Mouse (Mus musculus) midbrain, postnatal 0 days (tissue): ENCODE measurements around the gene Id1. TPM values are rescaled to one million over a fixed set of nuclear protein-coding genes. Genes with fewer than 3 reads are reported as not detected.

Source experiments
- ATAC-seq: fragments of 200-750 bp; cut with Nextera tagmentation; 2 replicates; pipeline ENCODE4 v1.8.0; 2017; ENCODE audit warnings: moderate number of reproducible peaks, mild to moderate bottlenecking, moderate TSS enrichment, moderate library complexity; ENCODE audit not compliant: low FRiP score
- DNase-seq: peaks from one replicate; pipeline ENCODE4 v3.0.0-alpha.2; 2015; ENCODE audit warnings: low spot score
- H3K27ac ChIP-seq: fragments of 300-500 bp; sonication (generic); 2 replicates; pipeline ENCODE4 v1.5.1; 2014; ENCODE audit warnings: low read depth, mild to moderate bottlenecking, low read length, mixed read lengths
- H3K27me3 ChIP-seq: fragments of 300-500 bp; sonication (generic); 2 replicates; pipeline ENCODE4 v1.6.1; 2014; ENCODE audit warnings: low read length, control low read depth, mixed read lengths; ENCODE audit not compliant: insufficient read depth
- H3K36me3 ChIP-seq: fragments of 300-500 bp; sonication (generic); 2 replicates; pipeline ENCODE4 v1.6.1; 2014; ENCODE audit warnings: low read length, control low read depth, mixed read lengths; ENCODE audit not compliant: insufficient read depth
- H3K4me1 ChIP-seq: fragments of 300-500 bp; sonication (generic); 2 replicates; pipeline ENCODE4 v1.6.1; 2014; ENCODE audit warnings: mild to moderate bottlenecking, control low read depth, antibody characterized with exemption, low read length, mixed read lengths; ENCODE audit not compliant: insufficient read depth
- H3K4me2 ChIP-seq: fragments of 300-500 bp; sonication (generic); 2 replicates; pipeline ENCODE4 v1.6.1; 2014; ENCODE audit warnings: low read depth, mild to moderate bottlenecking, low read length, mixed read lengths; ENCODE audit not compliant: poor library complexity, severe bottlenecking
- H3K4me3 ChIP-seq: fragments of 300-500 bp; sonication (generic); 2 replicates; pipeline ENCODE4 v1.5.1; 2014; ENCODE audit warnings: low read depth, mild to moderate bottlenecking, low read length, moderate library complexity
- H3K9ac ChIP-seq: fragments of 300-500 bp; sonication (generic); replicated peaks from 2 replicates; pipeline ENCODE4 v1.6.1; 2014; ENCODE audit warnings: mild to moderate bottlenecking, low read length, moderate library complexity, mixed read lengths; ENCODE audit not compliant: poor library complexity, severe bottlenecking
- H3K9me3 ChIP-seq: fragments of 300-500 bp; sonication (generic); 2 replicates; pipeline ENCODE4 v1.6.1; 2016; ENCODE audit warnings: low read length, control low read depth
- CTCF ChIP-seq: IDR thresholded peaks from 2 replicates; pipeline ENCODE4 v1.5.1; 2016; ENCODE audit warnings: antibody characterized with exemption, mild to moderate bottlenecking
- WGBS: fragments of 180-500 bp; shearing (Covaris S2); extraction: QIAGEN DNeasy Blood & Tissue Kit; methylation state at CpG from one replicate; pipeline ENCODE4 v1.1.7; 2014; 5-methylcytosine and 5-hydroxymethylcytosine counted together
- polyA plus RNA-seq: library from polyadenylated mRNA; unstranded; fragments of >200 nt; fragmentation: Nextera tagmentation; extraction: Ambion mirVana; gene quantifications from 2 replicates; pipeline ENCODE4 v1.2.1, GENCODE M21; 2015
- total RNA-seq: library from RNA; depleted of rRNA; stranded (reverse); fragments of >200 nt; gene quantifications from 2 replicates; pipeline ENCODE4 v1.2.3, GENCODE M21; 2014

Id1 gene
- total and polyA plus RNA-seq, 2 experiments from 2014 or later: 58.3 to 71.7 TPM

DNA sequence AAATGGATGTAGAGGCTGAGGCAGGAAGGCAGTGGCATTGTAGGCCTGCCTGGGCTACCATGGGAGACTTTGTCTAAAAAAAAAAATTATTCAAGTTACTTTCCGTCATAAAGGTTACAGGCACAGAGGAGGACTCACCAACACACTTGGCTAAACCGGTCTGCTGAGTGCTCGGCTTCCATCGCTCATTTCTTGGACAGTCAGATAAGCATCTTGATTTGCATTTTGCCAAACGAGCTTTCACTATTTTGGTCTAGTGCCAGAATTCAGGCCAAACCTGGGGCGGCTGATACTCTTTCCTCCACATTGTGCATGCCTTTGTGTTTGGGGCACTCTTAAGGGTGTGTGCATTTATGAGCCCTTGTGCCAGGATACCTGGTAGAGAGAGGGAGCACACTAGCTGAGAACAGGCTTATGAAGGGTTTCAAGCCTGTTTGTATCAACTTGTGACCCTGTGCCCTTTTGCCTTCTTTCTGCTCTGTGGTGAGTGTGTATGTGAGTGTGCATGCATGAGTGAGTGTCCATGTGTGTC, 19.7 kb upstream of the Id1 start:
- Histone ChIP-seq H3K9me3 (no peaks in the 10 kb centered on the region), H3K27me3 (no peaks in the 10 kb centered on the region), H3K4me1 (no peaks in the 10 kb centered on the region), H3K4me3 (no peak overlapping the region), H3K9ac (no peak overlapping the region), H3K27ac (no peak overlapping the region), H3K4me2 (no peak overlapping the region), H3K36me3 (no peaks in the 10 kb centered on the region)
- no peak for DNase-seq
- no peak for TF ChIP-seq CTCF
- ATAC-seq: no peak
- 56% methylated on average over 6 of the region's 6 CpGs for WGBS

DNA sequence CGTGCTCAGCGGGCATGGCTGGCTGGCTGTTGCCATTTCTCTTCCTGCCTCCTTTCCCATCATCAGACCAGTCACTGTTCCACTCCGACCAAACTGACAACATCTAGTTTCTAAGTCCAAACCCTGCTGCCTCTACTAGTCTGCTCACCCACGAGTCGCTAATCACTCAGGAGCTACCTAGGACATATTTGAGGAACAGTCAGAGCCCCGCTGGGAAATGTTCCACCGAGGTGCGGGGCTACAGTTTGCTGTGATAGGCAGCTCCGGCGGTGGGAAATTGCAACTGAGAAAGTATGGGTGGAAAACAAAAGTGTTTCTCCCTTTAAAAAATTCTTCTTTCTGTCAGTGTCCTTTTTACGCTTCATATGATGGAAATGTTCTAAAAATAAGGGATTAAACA, 18.4 kb upstream of the Id1 start:
- H3K36me3 ChIP-seq: no peaks in the 10 kb centered on the region
- H3K4me3 ChIP-seq: no peak overlapping the region
- no peak for TF ChIP-seq CTCF
- DNase-seq (no peak), ATAC-seq (no peak)
- no peak overlapping the region for H3K27ac ChIP-seq
- no peak overlapping the region for H3K9ac ChIP-seq
- no peak overlapping the region for H3K4me2 ChIP-seq
- 30% methylated on average over 11 of the region's 11 CpGs for WGBS
- no peaks in the 10 kb centered on the region for H3K4me1 ChIP-seq
- H3K27me3 ChIP-seq: no peaks in the 10 kb centered on the region
- no peaks in the 10 kb centered on the region for H3K9me3 ChIP-seq

DNA sequence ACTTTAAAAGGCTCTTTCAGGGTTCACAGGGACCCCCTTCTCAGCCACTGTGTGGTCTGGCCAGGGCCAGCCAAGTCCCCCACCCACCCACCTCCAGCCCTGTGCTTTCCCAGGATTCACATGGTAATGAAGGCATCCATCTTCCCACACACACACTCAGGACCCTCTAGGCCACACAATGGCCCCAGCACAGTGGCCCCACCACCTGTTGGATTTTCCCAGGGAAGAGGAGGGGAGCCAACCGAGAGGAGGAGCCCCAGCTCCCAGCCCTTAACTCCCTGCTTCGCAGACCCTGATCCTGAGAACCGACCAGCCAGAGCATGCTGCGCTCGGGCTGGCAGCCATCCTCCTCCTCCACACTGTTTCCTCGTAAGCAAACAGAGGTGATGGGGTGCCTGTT, 18.0 kb upstream of the Id1 start:
- Histone ChIP-seq H3K4me3 (no peak overlapping the region), H3K4me2 (no peak overlapping the region), H3K9ac (no peak overlapping the region), H3K4me1 (no peaks in the 10 kb centered on the region), H3K27ac (no peak overlapping the region), H3K9me3 (no peaks in the 10 kb centered on the region), H3K27me3 (no peaks in the 10 kb centered on the region), H3K36me3 (no peaks in the 10 kb centered on the region)
- TF ChIP-seq CTCF: no peak
- 20% methylated on average over 6 of the region's 6 CpGs for WGBS
- DNase-seq (peak; percentile 47), ATAC-seq (no peak)

DNA sequence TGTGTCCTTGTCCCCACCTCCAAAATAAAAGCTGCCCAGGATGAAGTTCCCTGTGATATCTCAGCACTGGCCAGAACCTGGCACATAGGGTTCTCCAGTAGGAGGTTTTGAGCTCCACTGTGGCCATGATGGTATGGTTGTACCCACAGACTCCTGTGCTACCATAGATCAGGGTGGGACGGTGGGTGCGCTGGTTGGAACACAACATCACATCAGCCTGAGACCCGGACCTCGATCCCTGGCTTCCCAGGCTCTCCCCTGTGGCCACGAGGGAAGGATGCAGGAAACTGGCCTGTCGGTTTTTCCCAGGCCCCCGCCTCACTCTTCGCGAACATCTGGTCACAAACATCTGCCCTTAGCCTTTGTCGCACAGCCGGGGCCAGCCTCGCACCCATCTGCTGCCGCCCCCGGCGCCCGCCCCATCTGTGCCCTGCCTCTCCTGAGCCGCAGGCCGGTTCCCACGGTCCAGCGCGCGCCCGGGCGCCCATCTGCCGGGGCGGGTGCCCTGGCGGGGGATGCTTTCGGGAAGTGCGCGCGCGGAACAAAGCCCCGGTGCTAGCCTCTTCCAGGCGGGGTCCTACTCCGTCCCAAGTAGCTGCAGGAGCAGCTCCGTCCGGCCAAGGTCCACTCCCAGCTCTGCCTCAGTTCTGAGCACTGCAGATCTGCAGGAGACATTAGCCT, 12.3 kb upstream of the Id1 start:
- no peak for TF ChIP-seq CTCF
- ATAC-seq: no peak
- H3K9me3 ChIP-seq: no peaks in the 10 kb centered on the region
- peak overlapping the region; percentile 38; the same call in 1 of the 2 replicates for H3K27ac ChIP-seq
- H3K4me3 ChIP-seq: peak overlapping the region; percentile 31
- H3K36me3 ChIP-seq: no peaks in the 10 kb centered on the region
- no peaks in the 10 kb centered on the region for H3K27me3 ChIP-seq
- no peak for DNase-seq
- H3K4me1 ChIP-seq: peaks cover 5% of the 10 kb centered on the region; the same call in 1 of the 2 replicates
- H3K4me2 ChIP-seq: peak overlapping the region; percentile 51
- H3K9ac ChIP-seq: peak overlapping the region; percentile 63
- 4% methylated on average over 36 of the region's 37 CpGs for WGBS

DNA sequence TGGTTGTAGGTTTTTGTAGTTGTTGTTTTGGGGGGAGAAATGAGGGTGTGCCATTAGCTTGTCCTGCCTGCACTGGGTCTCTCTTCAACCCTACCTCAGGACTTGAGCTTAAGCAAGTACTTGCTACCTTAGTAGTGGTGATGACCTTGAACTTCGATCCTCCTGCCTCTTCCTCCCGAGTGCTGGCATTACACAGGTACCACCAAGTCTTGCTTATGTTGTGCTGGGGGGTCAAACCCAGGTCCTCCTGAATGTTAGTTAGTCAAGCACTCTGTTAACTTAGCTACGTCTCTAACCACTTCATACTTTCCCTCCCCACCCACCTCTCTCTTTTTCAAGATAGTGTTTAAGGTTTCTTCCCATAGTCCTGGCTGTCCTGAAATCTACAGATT, 11.7 kb upstream of the Id1 start:
- ATAC-seq: no peak
- Histone ChIP-seq H3K27ac (peak overlapping the region; percentile 38; the same call in 1 of the 2 replicates), H3K4me1 (peaks cover 5% of the 10 kb centered on the region; the same call in 1 of the 2 replicates), H3K4me3 (no peak overlapping the region; the same call in 1 of the 2 replicates), H3K9ac (peak overlapping the region; percentile 63; the same call in 1 of the 2 replicates), H3K9me3 (no peaks in the 10 kb centered on the region), H3K27me3 (no peaks in the 10 kb centered on the region), H3K4me2 (peak overlapping the region; percentile 51), H3K36me3 (no peaks in the 10 kb centered on the region)
- 75% methylated on average over 3 of the region's 3 CpGs for WGBS
- no peak for TF ChIP-seq CTCF
- DNase-seq: no peak

DNA sequence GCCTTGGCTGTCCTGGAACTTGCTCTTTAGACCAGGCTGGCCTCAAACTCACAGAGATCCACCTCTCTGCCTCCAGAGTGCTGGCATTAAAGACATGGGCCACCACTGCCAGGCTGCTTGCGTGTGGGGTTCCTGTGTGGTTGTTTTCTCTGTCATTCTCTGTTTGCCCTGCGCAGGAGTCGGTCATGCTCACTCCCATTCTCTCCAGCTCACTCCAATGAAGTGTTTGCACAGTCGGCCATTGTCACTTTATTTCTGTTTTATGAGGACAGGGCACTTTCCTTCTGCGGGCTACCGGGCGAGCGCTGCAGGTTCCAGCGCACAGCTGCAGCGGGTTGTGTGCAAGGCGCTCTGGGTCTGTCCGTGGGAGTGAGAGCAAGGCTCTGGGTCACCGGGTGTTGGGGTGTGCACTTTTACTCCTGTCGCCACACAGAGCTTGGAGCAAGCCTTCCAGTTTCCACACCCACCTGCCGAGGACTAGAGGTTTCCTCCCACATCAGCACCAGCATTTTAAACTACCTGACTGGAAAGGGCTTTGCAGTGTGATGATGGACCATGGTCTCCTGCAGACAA, 10.8 kb upstream of the Id1 start:
- Histone ChIP-seq H3K4me2 (no peak overlapping the region), H3K4me3 (no peak overlapping the region), H3K36me3 (no peaks in the 10 kb centered on the region), H3K9me3 (no peaks in the 10 kb centered on the region), H3K27me3 (no peaks in the 10 kb centered on the region), H3K9ac (no peak overlapping the region), H3K27ac (no peak overlapping the region), H3K4me1 (peaks cover 5% of the 10 kb centered on the region; the same call in 1 of the 2 replicates)
- DNase-seq: no peak
- TF ChIP-seq CTCF: no peak
- no peak for ATAC-seq
- 71% methylated on average over 15 of the region's 15 CpGs for WGBS
